Mouse (Mus musculus): ENCODE measurements around the gene Tmem251.

DNA sequence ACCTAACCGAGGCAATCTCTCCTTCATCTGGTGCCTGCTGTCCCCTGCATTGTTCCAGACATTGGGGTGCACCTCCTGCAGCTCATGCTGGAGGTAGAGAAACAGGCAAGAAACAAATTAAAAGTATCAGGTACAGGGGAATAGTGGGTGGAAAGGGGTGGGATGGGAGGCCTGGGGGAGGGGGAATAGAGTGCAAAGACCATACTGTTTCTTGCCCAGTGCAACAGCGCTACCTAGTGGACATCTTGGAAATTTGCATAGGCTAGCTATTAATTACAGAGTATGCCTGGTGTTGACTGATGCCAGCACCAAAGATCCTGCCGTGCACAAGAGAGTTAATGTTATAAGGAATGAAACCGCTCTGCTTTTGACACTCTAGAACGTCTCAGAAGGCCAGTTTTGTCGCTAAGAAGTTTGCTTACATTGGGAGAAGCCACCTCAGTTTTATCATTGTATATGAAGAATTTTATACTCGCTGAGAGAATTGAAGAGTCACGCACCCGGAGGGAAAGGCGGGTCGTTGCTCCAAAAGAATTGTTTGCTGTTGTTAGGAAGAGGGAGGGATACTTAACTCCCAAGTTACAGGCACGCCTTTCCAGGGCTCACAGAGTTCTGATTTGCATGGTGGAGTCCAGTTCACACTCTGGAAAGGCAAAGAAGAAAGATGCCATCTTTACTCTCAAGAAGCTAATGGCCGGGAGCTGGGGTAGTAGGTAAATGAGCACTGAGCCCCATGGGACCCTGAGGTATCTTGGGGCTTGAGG lies 23.8 kb upstream of the Tmem251 start:
- TF ChIP-seq CTCF (IDR thresholded peaks at IDR 0.05; ENCODE audit: control insufficient read depth, insufficient read depth, insufficient read length) (peak; percentile 30), FOSL1 (IDR thresholded peaks at IDR 0.05; ENCODE audit: insufficient read depth, low read length, poor library complexity, severe bottlenecking) (no peak), USF1 (IDR thresholded peaks at IDR 0.05; ENCODE audit: low read depth) (no peak), MAX (IDR thresholded peaks at IDR 0.05) (no peak), CEBPB (IDR thresholded peaks at IDR 0.05; ENCODE audit: low read depth) (no peak), MYOG (IDR thresholded peaks at IDR 0.05; ENCODE audit: control insufficient read depth, extremely low read depth, insufficient read length) (no peak)
